Mouse (Mus musculus) left cerebral cortex, postnatal 14 days (tissue): ENCODE measurements around the gene Grm7. TPM values are rescaled to one million over a fixed set of nuclear protein-coding genes. Genes with fewer than 3 reads are reported as not detected.

Experiments
- DNase-seq, 2 experiments: peaks; one replicate each; pipeline ENCODE4 v3.0.0; 2021 to 2022; ENCODE audit warnings: low spot score in 2 of 2, mixed read lengths in 1 of 2
- intact Hi-C: fragments of 180-260 bp; cut with DNase I; formaldehyde crosslinking; loops from one replicate; pipeline ENCODE4 v1.15.1; 2025
- total RNA-seq, 2 experiments: library from RNA; stranded (reverse); gene quantifications; 2 replicates each; pipeline ENCODE4 v1.2.3; 2021

The Grm7 gene
- total RNA-seq, 2 experiments from 2014 or later: 79.0 to 85.1 TPM

DNA sequence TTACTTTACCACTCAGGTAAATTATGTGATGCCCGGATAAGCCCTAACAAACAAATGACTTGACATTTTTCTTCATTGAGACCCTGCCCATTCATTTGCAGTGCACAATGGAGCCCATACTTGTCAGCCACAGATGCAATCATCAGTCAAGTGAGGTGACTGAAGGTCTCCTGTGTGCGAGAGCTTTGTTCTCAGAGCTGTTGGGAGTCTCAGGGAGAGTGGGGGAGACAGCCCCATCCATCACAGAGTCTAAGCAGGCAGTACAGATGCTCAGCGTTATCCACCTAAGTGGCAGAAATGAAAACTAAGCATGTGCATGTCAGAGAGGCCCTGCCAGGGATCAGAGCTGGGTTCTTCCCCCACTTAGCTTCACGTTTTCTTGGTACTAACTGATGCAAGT lies 631.3 kb downstream of the Grm7 start:
- no peak for DNase-seq
- intact Hi-C loops: no loop called here

- peak in 1 of 2 experiments; percentile 6 for DNase-seq
- intact Hi-C loops: no loop called here
These were observed 633.1 kb downstream of the Grm7 start for GRCm38 (mm10) chr6:111278516-111278915.

GRCm38 (mm10) chr6:111293505-111294001 lies 648.2 kb downstream of the Grm7 start:
- no peak for DNase-seq
- intact Hi-C loops: no loop called here

DNA sequence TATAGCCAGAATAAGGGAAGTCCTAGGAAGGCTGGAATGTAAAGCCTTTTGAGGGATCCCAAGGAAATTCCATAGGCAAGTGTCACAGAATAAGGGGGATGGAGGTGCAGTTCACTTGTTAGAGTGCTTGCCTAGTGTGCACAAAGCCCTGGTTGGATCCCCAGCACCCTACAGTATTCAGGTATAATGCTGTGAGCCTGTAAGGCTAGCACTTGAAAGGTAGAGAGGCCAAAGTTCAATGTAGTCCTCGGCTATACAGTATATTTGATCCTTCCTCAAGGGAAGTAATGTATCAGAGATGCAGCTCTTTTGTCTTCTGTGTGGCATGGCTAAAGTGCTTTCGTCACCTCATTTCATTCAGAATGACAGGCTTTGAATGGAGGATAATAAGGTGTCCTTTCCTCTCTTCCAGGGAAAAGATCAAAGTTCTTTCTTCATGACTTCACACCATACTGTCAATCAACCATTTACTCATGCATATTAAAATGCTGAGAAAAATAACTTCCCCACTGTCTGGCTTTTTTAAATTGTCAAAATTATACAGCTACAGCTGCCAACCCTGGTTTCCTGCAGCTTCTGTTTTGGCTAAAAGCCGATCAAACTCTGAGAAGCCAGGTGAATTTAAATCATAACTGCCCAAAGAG lies 658.7 kb downstream of the Grm7 start:
- intact Hi-C loops: no loop called here
- no peak for DNase-seq

DNA sequence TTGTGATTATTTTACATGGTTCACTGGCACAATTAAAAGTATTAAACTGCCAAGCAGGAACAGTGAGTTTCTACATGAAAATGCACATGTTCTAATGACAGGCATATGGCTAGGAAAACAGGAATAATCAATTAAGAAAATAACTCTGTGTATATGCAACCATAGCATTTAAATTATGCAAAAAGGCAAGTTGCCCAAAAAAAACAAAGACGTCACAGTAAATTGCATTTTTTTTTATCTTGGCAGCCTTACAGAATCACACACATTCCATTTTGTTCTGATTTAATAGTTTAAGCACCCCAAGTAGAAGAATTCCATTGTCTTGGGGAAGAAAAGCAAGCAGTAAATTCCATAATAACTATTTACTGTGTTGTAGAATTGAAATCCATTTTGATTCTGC lies 716.3 kb downstream of the Grm7 start:
- intact Hi-C loops: no loop called here
- no peak for DNase-seq

DNA sequence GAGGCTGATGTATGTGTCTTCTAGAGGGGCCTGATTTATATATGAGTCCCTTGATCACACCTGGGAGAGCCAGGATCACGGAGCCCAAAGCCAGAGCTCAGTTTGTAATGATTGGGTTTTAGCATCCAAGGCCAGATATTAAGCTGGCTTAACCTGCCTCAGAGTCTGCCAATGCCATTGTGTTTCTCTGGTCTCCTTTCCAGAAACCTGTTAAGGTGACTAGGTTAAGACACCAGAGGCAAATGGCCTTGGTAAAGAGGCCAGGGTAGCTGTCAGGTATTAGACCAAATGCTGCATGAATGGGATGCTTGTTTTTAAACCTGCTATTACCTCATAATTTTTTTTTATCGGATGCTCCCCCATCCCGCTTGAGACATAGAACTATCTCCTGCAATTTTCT lies 722.7 kb downstream of the Grm7 start:
- DNase-seq: no peak
- intact Hi-C loops: no loop called here

- intact Hi-C loops: no loop called here
- DNase-seq: no peak
These were observed 723.2 kb downstream of the Grm7 start for GRCm38 (mm10) chr6:111368551-111368950.

- DNase-seq: no peak
- intact Hi-C loops: no loop called here
These were observed 723.6 kb downstream of the Grm7 start for GRCm38 (mm10) chr6:111369013-111369412.

DNA sequence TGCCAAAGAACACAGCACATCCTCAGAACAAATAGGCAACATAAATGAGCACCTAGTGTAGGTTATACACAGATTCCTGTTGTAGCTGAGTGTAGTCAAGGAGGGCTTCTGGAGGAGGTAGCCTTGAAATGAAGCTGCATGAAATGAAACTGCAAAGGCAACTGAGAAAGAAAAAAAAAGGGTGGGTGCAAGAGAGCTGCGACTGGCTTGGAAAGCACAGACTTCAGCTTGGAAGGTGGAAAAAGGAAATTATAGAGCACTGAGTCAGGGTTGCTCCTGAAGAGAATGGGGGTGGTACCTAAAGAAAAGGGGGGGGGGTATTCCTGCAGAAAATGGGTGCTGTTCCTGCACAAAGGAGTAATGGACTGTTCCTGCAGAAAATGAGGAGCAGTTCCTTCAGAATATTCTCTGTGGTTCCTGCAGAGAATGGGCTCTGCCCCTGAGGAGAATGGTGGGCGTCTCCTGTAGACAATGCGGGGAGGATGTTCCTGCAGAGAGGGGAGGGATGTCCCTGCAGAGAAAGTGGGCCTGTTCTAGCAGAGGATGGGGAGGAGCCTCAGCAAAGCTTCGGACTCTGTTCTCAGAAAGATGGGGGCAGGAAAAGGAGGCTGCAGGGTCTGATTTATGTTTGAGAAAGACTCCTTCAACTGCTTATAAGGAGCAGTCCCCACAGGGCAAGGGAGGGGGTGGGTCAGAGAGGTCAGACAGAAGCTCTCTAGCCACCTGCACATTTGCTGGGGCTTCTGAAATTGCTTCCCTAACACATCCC lies 726.4 kb downstream of the Grm7 start:
- DNase-seq: peak in 1 of 2 experiments; percentile 33
- intact Hi-C loops: no loop called here

GRCm38 (mm10) chr6:111372626-111373380 lies 727.4 kb downstream of the Grm7 start:
- DNase-seq: peak; percentile 31 to 40
- intact Hi-C loops: no loop called here

GRCm38 (mm10) chr6:111380710-111381109 lies 735.3 kb downstream of the Grm7 start:
- DNase-seq: no peak
- intact Hi-C loops: no loop called here

DNA sequence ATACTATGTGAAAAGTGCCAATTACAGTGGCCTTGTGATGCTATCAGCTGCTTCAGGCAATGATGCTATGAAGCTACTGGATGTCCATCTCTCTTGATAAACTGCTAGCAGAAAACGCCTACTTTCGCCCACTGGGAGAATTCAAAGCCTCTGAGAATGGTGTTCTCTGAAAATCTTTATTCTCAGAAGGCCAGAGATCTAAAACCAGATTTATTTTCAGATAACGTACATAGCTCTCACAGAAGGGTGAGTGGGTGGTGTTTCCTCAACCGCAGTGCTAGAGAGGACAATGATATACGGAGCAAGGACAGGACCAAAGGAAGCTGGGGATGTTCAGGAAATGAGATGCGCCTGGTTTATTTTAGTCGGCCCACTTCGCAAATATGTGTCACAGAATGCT lies 763.4 kb downstream of the Grm7 start:
- intact Hi-C loops: no loop called here
- DNase-seq: peak; percentile 20 to 24

- no peak for DNase-seq
- intact Hi-C loops: no loop called here
These were observed 779.4 kb downstream of the Grm7 start for GRCm38 (mm10) chr6:111424737-111425136.

GRCm38 (mm10) chr6:111446228-111446627 lies 800.8 kb downstream of the Grm7 start:
- no peak for DNase-seq
- intact Hi-C loops: no loop called here

- DNase-seq: no peak
- intact Hi-C loops: no loop called here
These were observed 802.5 kb downstream of the Grm7 start for GRCm38 (mm10) chr6:111447851-111448250.

DNA sequence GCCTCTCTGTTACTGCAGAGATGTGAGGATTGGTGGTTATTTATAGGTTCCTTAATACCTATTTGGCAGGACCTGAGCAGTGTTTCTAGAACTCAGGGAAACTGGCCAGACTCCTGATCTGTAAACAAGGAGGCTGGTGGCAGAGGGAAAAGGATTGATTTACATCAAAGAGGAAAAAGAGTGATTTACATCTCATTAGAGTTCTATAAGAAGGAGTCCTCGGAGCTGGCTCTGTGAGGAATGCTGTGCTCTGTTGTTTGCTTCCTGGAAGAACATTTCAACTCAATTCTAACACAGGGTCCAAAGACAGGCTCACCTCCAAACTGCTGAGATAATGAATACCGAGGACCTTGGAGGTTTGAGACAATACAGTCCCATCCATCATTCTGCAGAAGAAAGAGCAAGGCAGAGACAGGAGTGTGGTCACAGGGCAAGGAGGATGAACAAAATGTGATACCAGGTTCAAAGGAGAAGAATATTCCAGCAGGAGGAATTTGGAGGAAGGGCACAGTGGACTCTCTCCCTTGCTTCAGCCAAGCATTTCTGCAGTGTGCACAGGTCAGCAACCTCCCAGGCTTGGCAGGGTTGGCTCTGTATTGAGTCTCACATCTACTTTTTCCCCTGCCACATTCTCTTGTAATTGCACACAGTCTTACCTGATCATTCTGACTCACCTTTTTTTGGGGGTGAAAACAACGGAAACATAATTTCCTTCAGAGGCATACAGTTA lies 803.8 kb downstream of the Grm7 start:
- intact Hi-C loops: no loop called here

DNA sequence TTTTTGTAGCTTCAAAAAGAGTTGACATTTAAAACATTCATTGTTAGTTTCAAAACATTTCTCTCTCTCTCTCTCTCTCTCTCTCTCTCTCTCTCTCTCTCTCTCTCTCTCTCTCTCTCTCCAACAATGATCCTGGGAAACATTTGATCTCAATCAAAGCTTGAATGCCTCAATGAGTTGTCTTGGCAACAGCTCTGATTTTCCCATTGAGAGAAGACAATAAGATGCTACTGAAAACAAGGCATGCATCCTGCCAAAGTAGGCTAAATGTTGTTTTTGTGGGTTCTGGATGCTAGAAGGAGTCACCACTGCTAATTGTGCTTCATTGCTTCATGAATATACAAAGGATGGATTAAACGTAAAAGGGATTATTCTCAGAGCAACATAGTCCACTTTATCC lies 836.5 kb downstream of the Grm7 start:
- DNase-seq: no peak
- intact Hi-C loops: no loop called here

More for the DNA sequence above, 803.8 kb downstream of the Grm7 start:
- no peak for DNase-seq

DNA sequence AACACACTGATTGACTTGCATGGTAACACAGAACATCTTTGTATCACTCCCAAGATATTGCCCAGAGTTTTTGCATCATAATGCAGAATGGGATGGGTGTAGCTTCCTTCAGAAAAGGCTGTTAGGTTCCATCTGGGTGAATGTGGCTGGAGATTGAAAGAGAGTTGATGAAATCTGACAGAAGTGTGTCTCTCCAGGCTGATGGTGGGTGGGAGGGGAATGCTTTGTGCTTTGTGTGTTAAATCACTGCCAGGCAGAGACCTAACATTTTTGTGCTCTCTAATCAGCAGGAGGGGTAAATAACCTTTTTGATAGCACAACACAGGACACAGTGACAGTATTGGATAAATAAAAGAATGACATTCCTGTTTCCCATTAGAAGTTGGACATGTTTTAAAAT lies 840.7 kb downstream of the Grm7 start:
- no peak for DNase-seq
- intact Hi-C loops: no loop called here

DNA sequence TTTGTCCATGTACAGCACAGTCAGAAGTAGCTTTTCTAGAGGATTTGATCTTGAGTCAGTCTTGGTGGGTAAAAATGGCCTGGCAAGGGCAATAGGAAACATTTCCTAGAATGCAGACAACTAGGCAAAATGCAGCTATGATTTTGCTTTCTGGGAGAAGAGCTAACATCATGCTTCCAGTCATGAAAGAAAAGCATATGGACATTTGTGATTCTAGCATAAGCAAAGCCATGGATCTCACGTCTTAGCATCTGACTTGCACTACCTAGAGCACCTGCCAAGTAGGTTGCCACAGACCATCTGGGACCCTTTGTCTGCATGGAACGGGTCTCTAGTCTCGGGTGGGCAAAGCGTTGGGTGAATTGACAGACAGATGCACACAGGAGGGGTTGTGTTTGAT lies 842.2 kb downstream of the Grm7 start:
- no peak for DNase-seq
- intact Hi-C loops: no loop called here

DNA sequence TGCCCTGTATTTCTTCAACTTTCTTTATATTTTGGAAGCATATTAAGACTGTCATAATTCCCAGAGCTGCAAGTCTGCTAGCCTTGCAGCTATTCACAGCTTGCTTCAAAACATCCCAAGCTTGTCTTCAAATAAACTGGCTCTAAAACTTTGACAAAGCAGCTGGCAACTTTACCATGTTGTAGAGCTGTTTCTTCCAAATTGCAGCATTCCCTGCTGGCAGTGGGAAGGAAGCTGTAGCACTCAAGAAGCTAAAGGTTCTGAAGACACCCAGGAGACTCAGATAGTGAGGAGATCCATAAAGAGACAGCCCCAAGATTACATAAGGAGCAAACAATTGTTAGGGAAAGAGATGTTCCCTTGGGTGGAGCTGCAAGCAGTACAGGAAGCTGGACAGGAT lies 846.8 kb downstream of the Grm7 start:
- intact Hi-C loops: no loop called here
- DNase-seq: peak; percentile 15 to 39
